Mouse (Mus musculus): ENCODE data around the gene Igsf8. TPM values are rescaled to one million over a fixed set of nuclear protein-coding genes. Genes with fewer than 3 reads are reported as not detected.

Gene Igsf8
- polyA plus RNA-seq, 1 experiment from 2014 or later = 46.1 TPM

DNA sequence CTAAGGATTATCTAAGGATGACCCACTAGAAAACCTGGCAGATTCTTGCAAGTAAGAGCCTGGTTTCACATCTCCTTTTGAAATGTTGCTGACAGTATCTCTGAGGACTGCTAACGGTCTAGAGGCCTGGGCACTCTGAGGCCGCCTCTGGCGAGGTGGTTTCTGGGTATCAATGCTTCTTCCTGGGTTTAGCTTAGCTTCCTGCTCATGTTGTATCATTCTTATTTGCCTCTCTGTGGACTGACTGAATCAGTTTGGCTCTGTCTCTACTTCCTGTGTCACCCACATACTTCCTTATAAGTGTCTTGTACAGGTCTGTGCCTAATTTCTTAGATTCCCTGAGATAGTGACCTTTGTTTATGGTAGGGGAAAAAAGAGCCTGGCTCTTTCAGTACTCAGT, 15.7 kb downstream of the Igsf8 start:
- no peak overlapping the region for H3K4me3 ChIP-seq (replicated peaks)
- 67% methylated on average over 3 of the region's 3 CpGs for WGBS
- no peak overlapping the region for H3K9ac ChIP-seq
- no peaks in the 10 kb centered on the region for H3K9me3 ChIP-seq
- H3K27ac ChIP-seq = no peak overlapping the region
- H3K36me3 ChIP-seq = no peaks in the 10 kb centered on the region
- H3K4me2 ChIP-seq (replicated peaks) = no peak overlapping the region
- H3K27me3 ChIP-seq (replicated peaks) = no peaks in the 10 kb centered on the region
- no peak for ATAC-seq
- H3K4me1 ChIP-seq (replicated peaks) = 0 out of 2 replicates have a peak, but pooled peaks cover 5% of the 10 kb centered on the region

DNA sequence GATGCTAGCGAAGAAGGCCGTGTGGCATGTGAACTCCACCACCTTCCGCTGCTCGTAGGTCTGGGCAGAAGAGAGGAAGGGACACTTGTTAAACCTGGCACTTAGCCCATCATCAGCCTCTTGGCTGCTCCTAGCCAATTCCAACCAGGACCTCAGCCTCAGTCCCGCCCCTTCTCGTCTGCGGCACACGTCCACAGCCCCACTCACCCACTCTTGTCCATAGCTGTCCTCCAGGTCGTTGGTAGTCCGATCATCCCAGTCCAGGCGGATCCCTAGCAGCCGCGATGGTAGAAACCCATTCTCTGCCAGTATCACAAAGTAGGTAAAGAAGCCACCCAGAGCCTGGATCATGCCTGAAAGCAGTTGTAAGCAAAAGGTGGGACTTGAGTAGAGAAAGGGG, 16.9 kb downstream of the Igsf8 start:
- no peaks in the 10 kb centered on the region for H3K9me3 ChIP-seq
- H3K27ac ChIP-seq = no peak overlapping the region
- ATAC-seq = no peak
- 91% methylated on average over 13 of the region's 13 CpGs for WGBS
- H3K4me1 ChIP-seq (replicated peaks) = 0 out of 2 replicates have a peak, but pooled peaks cover 5% of the 10 kb centered on the region
- no peak overlapping the region for H3K4me2 ChIP-seq (replicated peaks)
- no peak overlapping the region for H3K4me3 ChIP-seq (replicated peaks)
- no peaks in the 10 kb centered on the region for H3K36me3 ChIP-seq
- no peaks in the 10 kb centered on the region for H3K27me3 ChIP-seq (replicated peaks)
- no peak overlapping the region for H3K9ac ChIP-seq

DNA sequence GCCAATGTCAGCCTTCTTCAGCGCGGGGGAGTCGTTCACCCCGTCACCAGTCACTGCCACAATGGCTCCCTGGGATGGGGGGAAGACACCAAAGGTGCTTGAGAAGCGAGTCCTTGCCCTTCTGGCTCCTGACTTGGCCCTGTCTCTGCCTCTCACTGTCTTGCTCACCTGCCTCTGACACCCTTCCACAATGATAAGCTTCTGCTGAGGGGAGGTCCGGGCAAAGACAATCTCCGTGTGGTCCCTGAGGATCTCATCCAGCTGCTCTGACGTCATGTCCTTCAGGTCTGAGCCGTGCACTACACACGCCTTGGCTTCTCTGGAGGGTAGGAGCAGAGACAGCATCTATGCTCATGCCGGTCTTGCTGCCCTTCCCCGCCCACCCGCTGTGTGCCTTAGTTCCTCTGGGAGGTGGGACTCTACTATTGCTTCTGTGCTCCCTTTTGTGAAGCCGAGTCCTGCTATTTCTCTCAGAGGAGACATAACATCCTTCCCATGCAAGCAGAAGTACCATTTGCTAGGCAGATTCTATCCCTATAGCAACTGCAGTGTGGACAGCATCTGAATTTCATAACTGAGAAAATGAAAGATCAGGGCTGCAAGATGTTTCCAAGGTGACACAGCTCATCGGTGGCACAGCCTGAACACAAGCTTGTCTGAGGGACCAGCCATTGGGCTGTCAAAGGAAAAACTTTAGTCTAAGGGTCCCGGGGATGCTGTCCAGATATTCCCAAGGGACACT, 18.5 kb downstream of the Igsf8 start:
- H3K9me3 ChIP-seq = no peaks in the 10 kb centered on the region
- 78% methylated on average over 16 of the region's 16 CpGs for WGBS
- no peak overlapping the region for H3K9ac ChIP-seq
- no peak overlapping the region for H3K27ac ChIP-seq
- H3K27me3 ChIP-seq (replicated peaks) = no peaks in the 10 kb centered on the region
- H3K4me2 ChIP-seq (replicated peaks) = no peak overlapping the region
- H3K36me3 ChIP-seq = no peaks in the 10 kb centered on the region
- H3K4me3 ChIP-seq (replicated peaks) = no peak overlapping the region
- no peak for ATAC-seq
- no peaks in the 10 kb centered on the region for H3K4me1 ChIP-seq (replicated peaks)

DNA sequence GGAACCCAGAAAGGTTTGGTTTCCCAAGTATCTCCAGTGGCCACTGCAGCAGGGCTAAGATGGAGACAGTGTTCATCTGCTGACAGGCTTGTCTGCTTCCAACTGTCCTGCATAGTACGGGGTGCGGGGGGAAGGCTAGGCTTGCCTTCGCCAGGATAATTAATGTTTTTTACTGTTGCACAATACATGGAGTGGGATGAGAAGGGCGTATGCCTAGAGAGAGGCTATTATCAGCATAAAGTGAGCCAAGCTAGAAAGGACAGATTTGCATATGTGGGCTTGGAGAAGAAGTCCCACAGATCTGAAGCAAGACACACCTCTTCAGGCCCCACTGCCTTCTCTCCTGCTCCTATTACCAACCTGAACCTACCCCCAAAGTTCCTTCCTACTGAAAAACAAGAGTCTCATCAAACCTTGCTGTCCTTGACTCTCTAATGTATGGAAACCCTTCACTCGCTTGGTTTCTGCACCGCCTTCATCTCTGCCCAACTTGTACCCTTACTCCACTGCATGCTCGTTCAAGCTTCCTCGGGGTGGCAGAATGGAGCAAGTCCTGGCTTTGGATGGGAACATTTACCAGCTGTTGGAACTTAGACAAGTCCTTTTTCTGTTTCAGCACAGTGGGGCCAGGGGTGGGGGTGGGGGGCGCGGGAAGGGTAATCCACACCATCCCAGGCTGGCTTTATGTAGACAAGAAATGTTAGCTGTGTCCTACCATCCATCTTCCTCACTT, 20.2 kb downstream of the Igsf8 start:
- no peak overlapping the region for H3K4me2 ChIP-seq (replicated peaks)
- H3K4me1 ChIP-seq (replicated peaks) = no peaks in the 10 kb centered on the region
- peak; percentile 43 for ATAC-seq
- H3K9ac ChIP-seq = no peak overlapping the region
- H3K27ac ChIP-seq = no peak overlapping the region
- H3K4me3 ChIP-seq (replicated peaks) = no peak overlapping the region
- no peaks in the 10 kb centered on the region for H3K36me3 ChIP-seq
- H3K9me3 ChIP-seq = no peaks in the 10 kb centered on the region
- WGBS = 70% methylated on average over 10 of the region's 10 CpGs
- H3K27me3 ChIP-seq (replicated peaks) = no peaks in the 10 kb centered on the region

DNA sequence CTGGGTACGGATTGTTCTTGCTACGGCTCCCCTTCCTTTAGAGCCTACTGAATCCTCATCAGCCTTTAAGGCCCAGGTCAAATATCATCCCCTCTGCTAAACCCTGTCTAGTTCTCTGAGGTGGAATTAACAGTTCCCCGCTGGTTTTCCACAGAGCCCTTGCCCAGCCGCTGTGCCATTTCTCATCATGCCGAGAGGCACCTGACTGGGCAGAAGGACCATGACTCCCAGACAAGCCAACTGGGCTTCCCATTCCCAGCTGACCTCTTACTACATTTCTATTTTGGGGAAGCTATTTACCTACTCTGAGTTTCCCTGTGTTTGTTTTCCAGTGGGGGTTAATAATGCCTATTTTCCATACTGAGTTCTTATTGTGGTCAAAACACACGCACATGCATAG, 21.6 kb downstream of the Igsf8 start:
- H3K36me3 ChIP-seq = no peaks in the 10 kb centered on the region
- H3K4me1 ChIP-seq (replicated peaks) = no peaks in the 10 kb centered on the region
- no peak for ATAC-seq
- no peak overlapping the region for H3K4me3 ChIP-seq (replicated peaks)
- WGBS = 93% methylated on average over 6 of the region's 6 CpGs
- H3K27ac ChIP-seq = no peak overlapping the region
- H3K9ac ChIP-seq = no peak overlapping the region
- no peaks in the 10 kb centered on the region for H3K27me3 ChIP-seq (replicated peaks)
- no peaks in the 10 kb centered on the region for H3K9me3 ChIP-seq
- no peak overlapping the region for H3K4me2 ChIP-seq (replicated peaks)

DNA sequence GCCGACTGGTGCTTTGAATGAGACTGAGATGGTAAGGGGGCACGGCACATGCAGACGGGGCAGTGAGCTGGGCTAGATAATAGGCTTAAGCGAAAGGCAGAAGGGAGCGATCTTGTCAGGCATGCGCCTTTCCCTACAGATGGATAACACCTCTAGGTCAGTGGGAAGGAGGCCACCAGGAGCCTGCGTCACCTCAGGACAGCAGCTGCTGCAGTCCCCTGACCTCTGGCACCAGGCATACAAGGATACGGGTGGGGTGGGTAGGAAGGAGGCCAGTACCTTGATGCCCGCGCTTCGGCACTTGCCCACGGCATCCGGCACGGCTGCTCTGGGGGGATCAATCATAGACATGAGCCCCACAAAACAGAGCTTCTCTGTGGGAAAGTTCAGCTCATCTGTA, 22.8 kb downstream of the Igsf8 start:
- no peaks in the 10 kb centered on the region for H3K27me3 ChIP-seq (replicated peaks)

DNA sequence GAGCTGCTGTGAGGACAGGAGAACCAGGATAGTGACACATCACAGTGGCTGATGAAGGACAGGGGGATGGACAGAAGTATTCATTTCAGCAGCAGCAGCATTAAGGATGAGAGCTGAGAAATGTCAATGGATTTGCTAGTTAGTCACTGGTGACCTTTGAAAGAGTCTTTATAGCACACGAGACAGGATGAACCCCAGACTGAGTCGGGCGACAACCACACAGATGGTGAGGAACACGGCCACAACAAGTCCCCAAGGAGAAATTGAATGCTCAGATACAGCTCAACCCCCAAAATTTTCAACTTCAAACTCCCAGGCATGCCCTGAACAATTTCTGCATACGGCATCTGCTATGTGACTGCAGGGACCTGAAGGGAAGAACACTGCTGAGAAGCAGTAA, 25.3 kb downstream of the Igsf8 start:
- WGBS = 88% methylated on average over 5 of the region's 5 CpGs

More for the DNA sequence above, 22.8 kb downstream of the Igsf8 start:
- no peak for ATAC-seq
- WGBS = 91% methylated on average over 14 of the region's 14 CpGs
- Histone ChIP-seq H3K36me3 (no peaks in the 10 kb centered on the region), H3K27ac (no peak overlapping the region), H3K4me1 (replicated peaks) (no peaks in the 10 kb centered on the region), H3K9ac (no peak overlapping the region), H3K4me3 (replicated peaks) (no peak overlapping the region), H3K9me3 (no peaks in the 10 kb centered on the region), H3K4me2 (replicated peaks) (no peak overlapping the region)

DNA sequence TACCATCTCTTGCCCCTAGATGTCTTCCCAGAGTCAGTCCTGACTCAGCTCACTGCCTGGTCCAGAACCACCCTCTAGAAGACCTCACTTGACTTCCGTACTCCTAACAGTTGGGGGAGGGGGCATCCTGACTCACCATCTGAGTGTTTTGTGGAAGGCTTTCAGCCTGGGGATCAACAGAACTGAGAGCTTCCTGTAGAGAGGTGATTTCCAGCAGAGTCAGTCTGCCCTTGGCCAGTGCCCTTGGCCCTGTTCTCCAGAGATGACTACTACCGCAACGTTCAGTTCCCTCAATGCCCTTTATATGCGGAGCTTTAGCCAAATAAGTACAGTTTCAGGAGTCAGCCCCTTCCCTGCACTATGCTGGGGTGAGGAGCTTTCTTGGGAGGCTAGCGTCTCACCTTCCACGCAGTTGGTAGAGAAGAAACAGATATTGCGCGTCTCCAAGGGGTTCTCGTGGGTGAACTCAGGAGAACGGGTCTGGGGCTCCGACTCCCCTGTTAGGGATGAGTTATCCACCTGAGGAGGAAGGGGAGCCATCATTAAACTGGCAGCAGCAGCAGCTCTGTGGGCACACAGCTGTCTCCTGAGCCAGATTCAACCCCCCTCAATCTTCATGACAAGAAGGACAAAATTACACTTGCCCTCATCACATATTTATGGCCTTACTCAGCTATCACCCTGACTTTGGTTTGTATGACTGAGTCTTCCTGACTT, 27.6 kb downstream of the Igsf8 start:
- no peak for ATAC-seq
- Histone ChIP-seq H3K9ac (no peak overlapping the region), H3K4me3 (replicated peaks) (no peak overlapping the region), H3K27ac (no peak overlapping the region), H3K4me2 (replicated peaks) (no peak overlapping the region), H3K4me1 (replicated peaks) (no peaks in the 10 kb centered on the region), H3K36me3 (no peaks in the 10 kb centered on the region), H3K27me3 (replicated peaks) (no peaks in the 10 kb centered on the region), H3K9me3 (no peaks in the 10 kb centered on the region)
- WGBS = 86% methylated on average over 11 of the region's 11 CpGs

More for the DNA sequence above, 25.3 kb downstream of the Igsf8 start:
- no peak overlapping the region for H3K4me2 ChIP-seq (replicated peaks)
- H3K27ac ChIP-seq = no peak overlapping the region
- no peaks in the 10 kb centered on the region for H3K27me3 ChIP-seq (replicated peaks)
- no peak overlapping the region for H3K4me3 ChIP-seq (replicated peaks)
- no peak overlapping the region for H3K9ac ChIP-seq
- H3K9me3 ChIP-seq = no peaks in the 10 kb centered on the region
- H3K36me3 ChIP-seq = no peaks in the 10 kb centered on the region
- ATAC-seq = no peak
- H3K4me1 ChIP-seq (replicated peaks) = no peaks in the 10 kb centered on the region

DNA sequence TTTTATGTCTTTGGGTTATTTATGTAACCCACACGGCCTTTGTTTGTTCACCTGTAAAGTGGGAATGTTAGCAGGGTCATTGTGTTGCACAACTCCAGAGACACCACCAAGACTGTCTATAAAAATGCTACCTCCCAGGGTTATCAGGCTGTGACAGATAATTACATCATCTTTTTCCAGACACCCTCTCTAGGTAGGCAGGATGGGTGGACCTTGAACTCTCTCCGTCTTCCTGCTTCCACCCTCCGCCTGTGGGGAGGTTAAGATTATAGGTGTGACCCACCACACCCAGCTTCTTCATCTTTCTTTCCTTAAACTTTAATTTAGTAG, 28.1 kb downstream of the Igsf8 start:
- Histone ChIP-seq H3K27ac (no peak overlapping the region), H3K36me3 (no peaks in the 10 kb centered on the region), H3K9ac (no peak overlapping the region), H3K4me2 (replicated peaks) (no peak overlapping the region), H3K4me3 (replicated peaks) (no peak overlapping the region), H3K9me3 (no peaks in the 10 kb centered on the region), H3K27me3 (replicated peaks) (no peaks in the 10 kb centered on the region), H3K4me1 (replicated peaks) (no peaks in the 10 kb centered on the region)
- 50% methylated on average over 3 of the region's 3 CpGs for WGBS
- peak; percentile 77 for ATAC-seq

DNA sequence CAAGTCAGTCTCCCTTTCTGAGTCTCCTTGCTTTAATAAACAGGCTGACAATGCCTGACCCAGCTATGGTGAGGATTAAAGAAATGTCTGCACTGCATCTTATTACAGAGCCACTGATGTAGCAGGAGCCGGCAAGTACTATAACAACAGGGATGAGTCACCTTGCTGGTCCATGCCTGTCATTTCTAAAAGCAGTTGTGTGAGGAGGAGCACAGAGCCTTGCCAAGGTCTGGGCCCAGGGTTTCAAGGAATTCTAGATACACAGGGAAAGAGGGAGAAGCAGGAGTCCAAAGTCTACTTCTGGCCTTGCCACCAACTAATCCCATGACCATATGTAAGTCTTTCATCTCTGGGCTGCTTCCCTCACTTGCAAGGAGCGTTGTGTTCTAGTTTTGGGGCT, 31.4 kb downstream of the Igsf8 start:
- Histone ChIP-seq H3K4me3 (replicated peaks) (no peak overlapping the region), H3K9me3 (no peaks in the 10 kb centered on the region), H3K4me2 (replicated peaks) (no peak overlapping the region), H3K27ac (no peak overlapping the region), H3K9ac (no peak overlapping the region), H3K36me3 (no peaks in the 10 kb centered on the region), H3K4me1 (replicated peaks) (peaks cover 17% of the 10 kb centered on the region), H3K27me3 (replicated peaks) (no peaks in the 10 kb centered on the region)
- ATAC-seq = no peak
- 63% methylated on average over 2 of the region's 2 CpGs for WGBS

DNA sequence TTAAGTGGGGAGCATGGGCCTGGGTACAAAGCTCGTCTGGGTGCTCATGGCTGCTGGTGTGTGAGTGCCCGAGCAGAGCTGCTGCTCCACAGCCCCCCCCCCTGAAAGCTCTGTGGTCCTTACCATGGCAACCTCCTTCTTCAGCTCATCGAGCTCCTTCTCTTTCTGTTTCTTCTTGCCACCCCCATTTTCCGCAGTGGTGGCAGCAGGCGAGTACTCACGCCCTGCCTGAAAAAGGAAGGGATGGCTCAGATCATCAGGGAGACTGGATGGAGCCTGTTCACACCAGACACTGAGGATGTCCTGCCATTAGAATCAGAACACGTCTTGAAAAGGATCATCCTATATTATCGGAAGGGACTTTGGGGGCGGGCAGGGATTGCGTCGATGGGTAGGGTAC, 32.0 kb downstream of the Igsf8 start:
- WGBS = 87% methylated on average over 11 of the region's 11 CpGs
- peaks cover 17% of the 10 kb centered on the region for H3K4me1 ChIP-seq (replicated peaks)
- no peaks in the 10 kb centered on the region for H3K27me3 ChIP-seq (replicated peaks)
- no peak overlapping the region for H3K9ac ChIP-seq
- no peak for ATAC-seq
- H3K27ac ChIP-seq = no peak overlapping the region
- no peaks in the 10 kb centered on the region for H3K9me3 ChIP-seq
- H3K4me2 ChIP-seq (replicated peaks) = no peak overlapping the region
- no peaks in the 10 kb centered on the region for H3K36me3 ChIP-seq
- H3K4me3 ChIP-seq (replicated peaks) = no peak overlapping the region

DNA sequence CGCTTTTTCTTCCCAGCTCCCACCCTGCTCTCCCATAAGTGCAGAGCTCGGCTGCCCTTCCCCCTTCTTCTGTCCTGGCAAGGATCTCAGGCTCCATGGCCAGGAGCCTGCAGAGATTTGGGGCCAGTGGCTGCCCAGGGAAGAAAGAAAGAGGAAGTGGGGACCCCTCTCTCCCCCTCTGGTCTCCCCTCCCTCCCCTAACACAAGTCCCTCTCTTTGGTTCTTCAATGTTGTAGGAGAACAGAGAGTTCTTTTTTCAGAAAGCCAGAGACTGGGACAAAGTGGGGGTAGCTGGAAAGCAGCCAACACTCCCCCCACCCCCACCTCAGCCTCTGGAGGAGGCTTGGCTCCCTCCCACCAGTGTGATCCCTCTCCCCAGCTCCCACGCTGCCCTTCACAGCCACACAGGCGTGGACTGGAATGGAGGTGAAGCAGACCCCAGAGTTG, 34.3 kb downstream of the Igsf8 start:
- WGBS = 63% methylated on average over 4 of the region's 4 CpGs
- ATAC-seq = peak; percentile 40; the same call in 1 of the 2 replicates
- H3K9me3 ChIP-seq = no peaks in the 10 kb centered on the region
- no peak overlapping the region for H3K4me3 ChIP-seq (replicated peaks)
- H3K4me2 ChIP-seq (replicated peaks) = peak overlapping the region; percentile 52
- 0 out of 2 replicates have a peak overlapping the region, but pooled peaks have one; percentile 24 for H3K27ac ChIP-seq
- no peaks in the 10 kb centered on the region for H3K36me3 ChIP-seq
- no peak overlapping the region for H3K9ac ChIP-seq
- H3K27me3 ChIP-seq (replicated peaks) = no peaks in the 10 kb centered on the region
- H3K4me1 ChIP-seq (replicated peaks) = peaks cover 17% of the 10 kb centered on the region

All from intestine, embryonic 15.5 days (tissue).